Mouse (Mus musculus): Measurements from ENCODE around the gene Ccin. TPM values are rescaled to one million over a fixed set of nuclear protein-coding genes. Genes with fewer than 3 reads are reported as not detected.

Gene Ccin
- polyA plus RNA-seq, 1 experiment from 2014 or later = not detected

DNA sequence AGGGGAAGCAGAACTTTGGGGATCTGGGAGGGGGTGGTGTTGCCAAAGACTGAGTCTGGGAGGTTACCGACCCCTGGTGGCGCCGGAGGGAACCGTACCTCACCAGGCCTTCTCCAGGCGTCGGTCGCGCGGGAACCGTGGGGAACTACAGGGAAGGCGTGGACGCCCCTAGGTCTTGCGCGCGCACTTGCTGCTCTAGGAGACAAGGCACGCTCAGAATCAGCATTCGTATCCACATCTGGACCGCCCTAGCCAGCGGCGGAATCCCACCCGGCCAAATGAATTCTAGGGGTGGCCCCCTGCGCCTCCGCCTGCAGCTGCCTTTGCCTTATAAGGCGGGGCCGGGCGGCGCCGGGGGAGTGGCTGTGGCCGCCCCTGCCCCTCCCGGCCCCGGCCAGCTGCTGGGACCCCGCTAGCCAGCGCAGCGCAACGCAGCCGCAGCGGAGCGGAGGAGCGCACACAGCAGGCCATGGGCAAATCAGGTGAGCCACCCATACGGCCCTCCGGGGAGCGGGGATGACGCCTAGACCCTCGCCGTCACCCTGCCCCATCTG is 25.9 kb upstream of the Ccin start, which contains the start of gene Glipr2:
TSS of gene Glipr2 (plus strand) at position 110 of the 554 bp plus-strand sequence.
- Histone ChIP-seq H3K4me3 (ENCODE audit: low read depth, low read length) (peak within 1 kb of the TSS; percentile 60), H3K27me3 (replicated peaks; ENCODE audit: insufficient read depth, low read length) (no peaks in the 10 kb centered on the region), H3K4me2 (replicated peaks; ENCODE audit: low read depth, low read length) (peak within 1 kb of the TSS; percentile 97), H3K27ac (ENCODE audit: low read length) (peak within 1 kb of the TSS; percentile 72), H3K9me3 (ENCODE audit: low read length) (no peaks in the 10 kb centered on the region), H3K36me3 (ENCODE audit: insufficient read depth, low read length) (no peaks in the 10 kb centered on the region), H3K9ac (replicated peaks; ENCODE audit: low read depth) (peak within 1 kb of the TSS; percentile 41; the same call in 1 of the 2 replicates), H3K4me1 (ENCODE audit: insufficient read depth, low read depth, low read length) (peaks cover 4% of the 10 kb centered on the region; the same call in 1 of the 2 replicates)
- peak; percentile 92 for DNase-seq (ENCODE audit: low spot score)
- TF ChIP-seq EP300 (IDR thresholded peaks at IDR 0.05) (no peak), CTCF (IDR thresholded peaks at IDR 0.05) (peak; percentile 88)
- WGBS = 0% methylated on average over 45 of the region's 45 CpGs
- peak; percentile 90 for ATAC-seq

DNA sequence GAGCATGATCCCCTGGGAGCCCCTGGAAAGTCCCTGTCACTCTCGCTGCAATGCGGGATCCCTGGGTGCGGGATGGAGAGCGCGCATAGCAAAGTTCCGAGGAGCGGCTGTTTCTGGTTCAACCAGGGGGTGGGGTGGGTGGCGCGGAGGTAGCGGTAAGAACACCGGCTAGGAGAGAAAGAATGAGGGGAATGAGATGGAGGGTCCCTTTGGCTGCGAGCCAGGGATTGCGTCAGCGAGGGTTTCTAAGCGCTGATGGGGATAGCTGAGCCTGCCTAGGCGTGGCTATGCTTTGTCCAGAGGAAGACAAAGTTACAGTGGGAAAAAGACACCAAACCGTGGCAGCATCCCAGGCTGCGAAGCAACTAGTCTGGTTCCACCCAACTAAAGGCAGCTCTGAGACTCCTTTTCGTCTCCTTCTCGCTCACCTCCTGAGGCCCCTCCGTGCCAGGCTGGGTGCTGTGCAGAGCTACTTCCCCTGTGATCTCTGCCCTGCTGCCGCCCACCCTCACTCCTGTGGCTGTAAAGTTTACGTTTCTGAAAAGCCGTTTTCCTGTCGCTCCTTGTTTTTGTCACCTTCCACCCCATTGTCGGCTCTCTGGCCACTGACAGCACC is 25.3 kb upstream of the Ccin start:
- TF ChIP-seq EP300 (IDR thresholded peaks at IDR 0.05) = no peak
- TF ChIP-seq CTCF (IDR thresholded peaks at IDR 0.05) = no peak; the same call in 1 of the 2 replicates
- Histone ChIP-seq H3K27me3 (replicated peaks; ENCODE audit: insufficient read depth, low read length) (no peaks in the 10 kb centered on the region), H3K4me2 (replicated peaks; ENCODE audit: low read depth, low read length) (peak overlapping the region; percentile 97), H3K27ac (ENCODE audit: low read length) (peak overlapping the region; percentile 72), H3K9me3 (ENCODE audit: low read length) (no peaks in the 10 kb centered on the region), H3K9ac (replicated peaks; ENCODE audit: low read depth) (peak overlapping the region; percentile 41; the same call in 1 of the 2 replicates), H3K4me3 (ENCODE audit: low read depth, low read length) (peak overlapping the region; percentile 60), H3K4me1 (ENCODE audit: insufficient read depth, low read depth, low read length) (peaks cover 4% of the 10 kb centered on the region; the same call in 1 of the 2 replicates), H3K36me3 (ENCODE audit: insufficient read depth, low read length) (no peaks in the 10 kb centered on the region)
- under 1% methylated on average over 26 of the region's 26 CpGs for whole genome bisulfite sequencing
- peak; percentile 60 for ATAC-seq
- DNase-seq (ENCODE audit: low spot score) = peak; percentile 71

DNA sequence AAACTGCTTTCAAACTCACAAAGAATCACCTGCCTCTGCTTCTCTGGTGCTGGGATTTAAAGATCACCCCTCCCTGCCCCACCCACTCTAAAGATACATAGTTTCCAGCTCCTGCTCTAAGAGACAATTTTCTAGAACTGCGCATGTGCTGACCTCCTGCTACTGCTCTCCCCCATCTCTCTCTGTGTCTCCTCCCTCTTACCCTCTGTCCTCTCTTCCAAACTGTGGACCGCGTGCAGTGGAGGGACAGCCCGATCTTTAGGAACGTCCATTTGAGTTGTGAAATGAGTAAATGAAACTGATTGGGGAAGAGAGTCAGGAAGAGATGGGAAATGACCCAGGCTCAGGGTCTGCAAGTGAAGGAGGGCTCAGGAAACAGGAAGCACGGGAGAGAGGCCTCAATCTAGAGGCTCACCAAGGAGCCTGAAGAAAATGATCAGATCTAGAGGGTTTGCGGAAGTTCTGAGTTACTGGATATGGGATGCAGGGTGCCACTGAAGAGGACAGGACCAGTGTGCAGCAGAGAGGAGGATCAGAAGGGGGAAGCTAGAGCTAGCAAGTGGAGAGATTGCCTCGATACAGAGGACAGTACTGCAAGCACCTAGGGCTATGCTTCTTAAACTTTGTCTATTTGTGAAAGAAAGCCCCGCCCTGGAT is 23.6 kb upstream of the Ccin start:
- 46% methylated on average over 9 of the region's 9 CpGs for WGBS
- H3K9me3 ChIP-seq (ENCODE audit: low read length) = no peaks in the 10 kb centered on the region
- TF ChIP-seq CTCF (IDR thresholded peaks at IDR 0.05) (no peak), EP300 (IDR thresholded peaks at IDR 0.05) (no peak)
- H3K27me3 ChIP-seq (replicated peaks; ENCODE audit: insufficient read depth, low read length) = no peaks in the 10 kb centered on the region
- peak; percentile 54 for DNase-seq (ENCODE audit: low spot score)
- no peaks in the 10 kb centered on the region for H3K36me3 ChIP-seq (ENCODE audit: insufficient read depth, low read length)
- peak overlapping the region; percentile 97; the same call in 1 of the 2 replicates for H3K4me2 ChIP-seq (replicated peaks; ENCODE audit: low read depth, low read length)
- peaks cover 13% of the 10 kb centered on the region for H3K4me1 ChIP-seq (ENCODE audit: insufficient read depth, low read depth, low read length)
- no peak for ATAC-seq
- 0 out of 2 replicates have a peak overlapping the region, but pooled peaks have one; percentile 5 for H3K27ac ChIP-seq (ENCODE audit: low read length)
- no peak overlapping the region for H3K4me3 ChIP-seq (ENCODE audit: low read depth, low read length)
- H3K9ac ChIP-seq (replicated peaks; ENCODE audit: low read depth) = no peak overlapping the region

DNA sequence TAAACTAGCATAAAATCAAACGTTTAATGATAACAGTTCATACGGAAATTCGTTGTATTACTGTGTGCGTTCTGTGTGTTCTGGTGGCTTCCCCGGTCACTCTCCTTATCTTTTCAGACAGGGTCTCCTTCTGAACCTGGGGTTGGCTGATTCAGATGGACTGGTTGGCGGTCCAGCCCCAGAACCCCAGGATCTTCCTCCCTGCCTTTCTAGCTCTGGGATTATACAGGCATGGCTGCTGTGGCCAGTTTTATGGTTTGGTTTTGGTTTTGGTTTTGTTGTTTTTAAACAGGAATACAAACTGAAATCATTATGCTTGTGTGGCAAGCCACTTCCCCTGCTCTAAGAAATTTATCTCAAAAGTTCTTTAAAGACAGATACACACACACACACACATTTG is 23.1 kb upstream of the Ccin start:
- Histone ChIP-seq H3K36me3 (ENCODE audit: insufficient read depth, low read length) (no peaks in the 10 kb centered on the region), H3K4me2 (replicated peaks; ENCODE audit: low read depth, low read length) (peak overlapping the region; percentile 28; the same call in 1 of the 2 replicates), H3K4me3 (ENCODE audit: low read depth, low read length) (no peak overlapping the region), H3K9ac (replicated peaks; ENCODE audit: low read depth) (no peak overlapping the region), H3K4me1 (ENCODE audit: insufficient read depth, low read depth, low read length) (peaks cover 13% of the 10 kb centered on the region), H3K27me3 (replicated peaks; ENCODE audit: insufficient read depth, low read length) (no peaks in the 10 kb centered on the region), H3K9me3 (ENCODE audit: low read length) (no peaks in the 10 kb centered on the region), H3K27ac (ENCODE audit: low read length) (0 out of 2 replicates have a peak overlapping the region, but pooled peaks have one; percentile 5)
- 70% methylated on average over 6 of the region's 6 CpGs for WGBS
- no peak for TF ChIP-seq CTCF (IDR thresholded peaks at IDR 0.05)
- no peak for TF ChIP-seq EP300 (IDR thresholded peaks at IDR 0.05)
- ATAC-seq (no peak), DNase-seq (ENCODE audit: low spot score) (no peak)

DNA sequence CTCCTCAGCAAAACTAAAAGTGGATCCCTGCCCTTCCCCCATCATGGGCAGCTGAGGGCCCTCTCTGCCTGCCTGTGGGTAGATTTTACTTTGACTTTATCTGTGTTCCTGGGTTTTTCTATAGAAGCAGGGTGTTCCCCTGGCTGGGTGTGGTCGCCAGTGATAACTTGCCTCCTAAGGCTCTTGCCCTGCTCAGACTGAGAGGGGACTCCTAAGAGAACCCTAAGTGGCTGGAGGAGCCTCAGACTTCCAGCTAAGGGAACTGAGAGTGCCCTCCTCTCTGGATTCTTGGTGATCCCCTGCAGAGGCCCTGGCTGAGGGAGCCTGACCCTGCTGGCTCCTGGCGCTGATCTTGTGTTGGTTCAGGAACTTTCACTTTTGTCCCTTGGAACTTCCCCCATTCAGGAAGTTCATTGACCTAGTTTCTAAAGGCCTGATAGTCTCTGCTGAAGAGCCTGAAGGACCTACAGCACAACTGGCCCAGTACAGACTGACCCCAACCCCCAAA is 18.9 kb upstream of the Ccin start:
- ATAC-seq = peak; percentile 58
- TF ChIP-seq EP300 (IDR thresholded peaks at IDR 0.05) (no peak), CTCF (IDR thresholded peaks at IDR 0.05) (no peak)
- H3K4me2 ChIP-seq (replicated peaks; ENCODE audit: low read depth, low read length) = peak overlapping the region; percentile 32; the same call in 1 of the 2 replicates
- H3K9me3 ChIP-seq (ENCODE audit: low read length) = no peaks in the 10 kb centered on the region
- H3K27me3 ChIP-seq (replicated peaks; ENCODE audit: insufficient read depth, low read length) = no peaks in the 10 kb centered on the region
- H3K4me1 ChIP-seq (ENCODE audit: insufficient read depth, low read depth, low read length) = peaks cover 17% of the 10 kb centered on the region; the same call in 1 of the 2 replicates
- H3K4me3 ChIP-seq (ENCODE audit: low read depth, low read length) = no peak overlapping the region
- peak; percentile 75 for DNase-seq (ENCODE audit: low spot score)
- H3K9ac ChIP-seq (replicated peaks; ENCODE audit: low read depth) = no peak overlapping the region
- 20% methylated on average over 2 of the region's 2 CpGs for WGBS
- H3K27ac ChIP-seq (ENCODE audit: low read length) = peak overlapping the region; percentile 72
- H3K36me3 ChIP-seq (ENCODE audit: insufficient read depth, low read length) = no peaks in the 10 kb centered on the region
